Mouse (Mus musculus) kidney, adult 2 months (tissue): ENCODE measurements around the gene Sp8.

Experiments used
- CTCF ChIP-seq: fragments of 200-500 bp; conservative IDR thresholded peaks from 2 replicates; pipeline ENCODE4 v1.5.1; 2011; ENCODE audit warnings: low read depth, mild to moderate bottlenecking, control low read depth, low read length, moderate library complexity, mixed read lengths; ENCODE audit not compliant: insufficient read depth, insufficient read length
- POLR2A ChIP-seq: fragments of 200-500 bp; IDR thresholded peaks from one replicate; pipeline ENCODE4 v1.6.1; 2011; ENCODE audit warnings: low read depth, low read length, control low read depth

- TF ChIP-seq CTCF: no peak
- no peak for TF ChIP-seq POLR2A
These were observed 36.7 kb downstream of the Sp8 start for GRCm38 (mm10) chr12:118882790-118883189.
